Mouse (Mus musculus): ENCODE data around the gene Dzip1.

Gene Dzip1

DNA sequence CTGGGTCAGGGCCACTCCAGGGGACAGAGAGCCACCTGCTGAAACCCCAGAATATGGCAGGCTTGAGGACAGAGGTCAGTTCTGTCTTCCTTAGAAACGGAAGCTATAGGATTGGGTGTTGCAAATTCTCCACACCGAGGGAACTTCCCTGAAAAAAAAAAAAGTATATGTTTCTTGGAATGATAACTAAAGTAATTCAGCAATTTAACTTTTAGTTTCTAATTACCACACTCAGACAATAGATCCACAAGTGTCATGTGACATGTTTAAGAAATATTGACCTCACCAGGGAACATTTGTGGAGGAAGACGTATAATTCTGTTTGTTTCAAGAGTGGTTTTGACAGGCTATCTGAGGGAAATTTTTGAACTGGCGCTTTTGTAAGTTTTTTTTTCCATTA, 93.7 kb downstream of the Dzip1 start:
- DNase-seq (ENCODE audit: low spot score), result no peak

DNA sequence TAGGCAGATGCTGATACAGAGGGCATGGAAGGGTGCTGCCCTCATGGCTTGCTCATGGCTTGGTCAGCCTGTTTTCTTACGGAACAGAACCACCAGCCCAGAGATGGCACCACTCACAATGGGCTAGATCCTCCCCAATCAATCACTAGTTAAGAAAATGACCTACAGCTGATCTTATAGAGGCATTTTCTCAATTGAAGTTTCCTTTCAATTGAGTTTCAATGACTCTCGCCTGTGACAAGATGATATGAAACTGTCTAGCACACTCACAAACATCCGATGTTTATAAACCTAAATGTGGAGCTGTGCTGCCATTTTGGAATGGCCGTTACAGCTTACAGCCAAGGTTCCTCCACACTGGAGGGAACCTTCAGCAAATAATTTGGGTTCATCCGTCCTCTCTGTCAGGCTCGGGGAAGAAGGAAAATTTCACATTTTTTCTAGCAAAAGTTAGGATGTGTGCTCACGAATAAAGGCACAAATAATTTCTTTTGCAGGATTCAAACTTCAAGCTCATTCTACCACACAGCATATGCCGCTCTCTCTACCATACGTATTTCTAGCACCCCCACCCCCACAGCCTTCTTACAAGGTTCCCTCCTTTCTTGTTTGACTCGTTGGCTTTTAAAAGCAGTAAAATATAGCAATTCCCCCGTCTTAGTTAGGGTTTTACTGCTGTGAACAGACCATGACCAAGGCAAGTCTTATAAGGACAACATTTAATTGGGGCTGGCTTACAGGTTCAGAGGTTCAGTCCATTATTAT, 95.7 kb downstream of the Dzip1 start:
- DNase-seq (ENCODE audit: low spot score), result no peak

DNA sequence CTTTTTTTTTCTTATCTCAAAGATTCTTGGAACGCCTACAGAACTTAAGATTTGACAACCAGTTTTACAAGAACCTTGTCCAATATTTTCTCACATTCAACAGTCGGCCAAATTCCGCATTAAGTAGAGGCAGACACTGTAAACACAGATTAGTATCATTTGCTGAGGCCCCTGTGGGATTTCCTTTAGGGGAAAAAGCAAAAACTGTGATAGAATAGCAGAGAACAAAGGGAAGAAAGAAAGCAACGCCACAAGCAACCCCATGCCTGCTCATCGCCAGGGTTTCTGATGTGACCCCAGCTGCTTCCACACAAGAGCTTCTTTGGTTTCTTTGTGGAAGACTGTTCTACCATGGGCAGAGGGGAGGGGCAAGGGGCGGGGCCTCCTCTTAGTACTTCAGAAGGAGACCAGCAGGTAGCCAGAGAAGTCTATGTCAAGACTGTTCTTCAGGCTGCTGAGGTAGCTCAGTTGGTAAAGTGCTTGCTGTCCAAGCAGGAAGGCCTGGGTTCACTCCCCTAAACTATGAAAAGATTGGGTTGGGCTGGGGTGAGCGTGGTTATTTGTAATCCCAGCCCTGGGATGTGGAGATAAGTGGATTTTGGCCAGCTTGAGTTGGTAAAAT, 97.9 kb downstream of the Dzip1 start:
- no peak for DNase-seq (ENCODE audit: low spot score)

DNA sequence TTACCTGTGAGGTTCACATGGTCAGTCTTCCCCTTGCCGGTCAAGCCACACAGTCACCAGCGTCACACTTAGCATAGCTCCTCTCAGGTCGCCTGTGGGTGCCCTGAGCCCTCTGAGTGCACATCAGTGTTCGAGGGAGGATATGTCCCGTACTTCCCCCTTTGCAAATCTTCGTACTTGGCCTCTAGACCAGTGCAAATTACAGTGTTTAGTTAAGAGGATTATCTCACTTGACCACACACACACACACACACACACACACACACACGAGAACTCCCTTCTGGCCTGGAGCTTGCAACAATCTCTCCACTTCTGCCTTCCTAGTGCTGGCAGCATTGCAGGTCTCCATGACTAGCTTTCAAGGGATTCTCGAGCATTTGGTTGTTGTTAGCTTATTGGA, 98.9 kb downstream of the Dzip1 start:
- no peak for DNase-seq (ENCODE audit: low spot score)
